Mouse (Mus musculus) cerebellum, adult 11 months (tissue): ENCODE measurements around the gene Mafg.
"Not testable (repeated sequence)": the region's sequence is repeated elsewhere in the genome, so short reads cannot be mapped to it uniquely, and the experiment has no call there.

Experiments
- DNase-seq: peaks from one replicate; pipeline ENCODE4 v3.0.0; 2022

The Mafg gene

DNA sequence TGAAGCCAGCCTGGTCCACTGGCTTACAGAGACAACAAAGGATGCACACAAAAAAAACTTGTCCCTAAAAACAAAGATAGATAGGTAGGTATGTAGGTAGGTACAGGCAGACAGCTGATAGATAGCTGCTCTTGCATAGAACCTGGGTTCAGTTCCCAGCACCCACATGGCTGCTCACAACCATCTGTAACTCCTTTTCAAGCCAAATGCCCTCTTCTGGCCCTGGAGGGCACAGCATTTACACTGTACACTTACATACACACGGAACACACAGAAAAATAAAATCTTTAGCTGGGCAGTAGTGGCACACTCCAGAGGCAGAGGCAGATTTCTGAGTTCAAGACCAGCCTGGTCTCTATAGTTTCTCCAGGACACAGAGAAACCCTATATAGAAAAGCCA lies 49.5 kb downstream of the Mafg start:
- no peak for DNase-seq

DNA sequence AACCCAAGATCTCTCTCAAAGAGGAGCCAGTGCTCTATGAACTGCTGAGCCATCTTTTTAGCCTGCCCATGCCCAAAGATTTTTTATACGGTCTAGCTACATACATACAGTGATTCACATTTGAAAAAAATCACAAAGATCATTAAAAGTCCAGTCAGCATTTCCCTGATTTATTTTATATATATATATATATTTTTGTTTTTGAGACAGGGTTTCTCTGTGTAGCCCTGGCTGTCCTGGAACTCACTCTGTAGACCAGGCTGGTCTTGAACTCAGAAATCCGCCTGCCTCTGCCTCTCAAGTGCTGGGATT lies 50.5 kb downstream of the Mafg start:
- DNase-seq: not testable (repeated sequence)

DNA sequence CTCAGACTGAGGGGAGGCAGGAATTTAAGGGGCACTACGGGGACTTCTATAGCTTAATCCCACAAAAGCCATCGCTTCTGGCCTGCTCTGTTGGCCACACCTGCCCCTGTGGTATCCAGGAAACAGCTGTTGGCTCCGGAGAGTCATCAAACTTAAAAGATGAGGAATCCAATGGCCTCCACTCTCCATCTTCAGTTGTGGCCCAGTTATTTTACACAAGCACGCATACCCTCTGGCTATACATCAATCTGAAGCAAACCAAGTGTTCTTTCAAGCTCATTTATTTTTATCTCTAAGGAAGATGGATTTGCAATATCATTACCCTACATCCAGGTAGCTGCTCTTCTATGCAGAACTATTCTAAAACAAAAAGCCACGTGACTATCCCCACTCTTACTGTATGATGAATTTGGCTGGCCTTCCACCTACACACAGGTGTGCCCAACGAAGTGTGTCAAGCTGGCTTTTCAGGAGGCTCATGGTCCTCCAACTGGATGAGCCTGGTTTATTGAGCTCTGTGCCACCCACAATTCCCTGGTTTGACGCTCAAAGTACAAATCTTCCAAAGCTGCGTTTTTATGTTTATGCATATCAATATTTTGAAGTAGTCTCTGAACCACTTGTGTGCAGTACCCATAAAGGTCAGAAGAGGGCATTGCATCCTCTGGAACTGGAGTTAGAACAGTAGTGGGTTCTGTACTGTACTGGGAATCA lies 51.0 kb downstream of the Mafg start:
- no peak for DNase-seq

DNA sequence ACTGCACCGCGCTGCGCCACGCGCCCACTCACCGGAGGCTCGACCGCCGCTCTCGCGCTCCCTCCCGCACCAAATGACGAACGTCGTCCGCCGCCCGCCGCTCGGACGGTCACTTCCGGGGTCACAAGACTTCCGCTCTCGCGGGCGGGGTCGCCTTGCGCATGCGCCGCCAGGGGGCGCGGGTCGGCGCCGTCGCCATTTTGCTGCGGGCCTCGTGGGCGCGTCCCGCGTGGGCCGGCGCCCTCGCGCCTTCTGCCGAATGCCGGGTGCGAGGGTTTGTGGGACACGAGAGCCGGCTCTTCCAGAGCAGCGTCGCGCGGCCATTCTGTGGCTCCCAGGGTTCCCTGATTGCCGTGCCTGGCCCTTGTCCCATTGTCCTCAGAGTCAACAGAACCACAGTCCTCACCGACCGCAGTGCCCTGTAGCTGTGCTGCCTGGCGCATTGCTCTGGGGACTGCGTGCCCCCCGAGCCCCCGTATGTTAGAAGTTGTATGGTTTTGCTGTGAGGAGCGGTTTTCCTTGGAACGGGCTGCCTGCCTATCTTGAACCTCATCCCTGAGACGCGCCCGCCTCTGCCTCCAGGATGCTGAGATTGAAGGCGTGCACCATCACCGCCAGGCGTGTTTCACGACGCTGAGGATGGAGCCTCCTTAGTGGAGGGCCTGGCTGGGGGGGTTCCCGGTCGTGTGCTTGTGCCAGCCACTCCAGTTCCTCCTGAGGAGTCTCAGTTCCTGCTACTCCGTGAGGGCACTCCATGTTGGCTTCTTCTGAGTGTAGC lies 51.7 kb downstream of the Mafg start, which contains the start of gene Arhgdia:
Gene Arhgdia, minus strand, starts transcription at position 135 of the 778 bp plus-strand sequence.
- peak; percentile 85 for DNase-seq

DNA sequence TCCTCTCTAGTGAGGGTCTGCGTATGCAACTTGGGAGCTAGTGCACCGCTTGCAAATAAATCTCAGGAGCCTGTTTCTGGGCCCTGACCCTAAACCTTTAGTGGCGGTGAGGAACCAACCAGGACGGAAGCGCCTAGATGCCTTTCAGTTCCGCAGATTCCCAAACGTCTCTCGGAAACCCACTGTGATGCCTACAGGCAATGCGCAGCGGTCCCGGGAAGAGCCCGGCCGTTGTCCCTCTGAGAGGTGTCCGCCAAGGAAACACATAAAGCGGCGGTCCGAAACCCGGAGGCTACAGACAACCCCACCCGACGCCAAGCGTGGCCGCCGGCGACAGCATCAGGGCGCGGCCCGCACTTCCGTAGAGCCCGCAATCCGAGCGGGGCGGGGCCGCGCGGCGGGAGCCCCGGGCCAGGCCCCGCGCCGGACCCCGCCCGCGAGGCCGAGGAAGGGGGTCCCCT lies 52.5 kb downstream of the Mafg start:
- no peak for DNase-seq

DNA sequence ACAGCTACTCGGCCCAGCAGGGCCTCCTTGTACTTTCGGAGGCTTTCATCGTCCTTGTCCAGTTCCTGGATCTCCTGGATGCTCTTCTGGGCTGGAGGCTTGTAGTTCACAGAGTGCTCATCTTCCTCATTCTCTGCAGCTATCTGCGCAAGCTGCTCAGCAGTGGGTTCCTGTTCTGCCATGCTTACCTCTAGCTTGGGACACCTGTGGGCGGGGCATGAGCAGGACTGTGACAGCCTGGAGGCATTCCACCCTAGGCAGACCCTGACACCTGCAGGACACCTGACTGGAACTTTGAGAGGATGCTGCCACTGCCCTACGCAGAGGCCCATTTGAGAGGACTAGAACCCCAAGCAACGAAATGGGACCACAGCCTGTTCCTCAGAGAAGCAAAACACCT lies 53.2 kb downstream of the Mafg start:
- no peak for DNase-seq

DNA sequence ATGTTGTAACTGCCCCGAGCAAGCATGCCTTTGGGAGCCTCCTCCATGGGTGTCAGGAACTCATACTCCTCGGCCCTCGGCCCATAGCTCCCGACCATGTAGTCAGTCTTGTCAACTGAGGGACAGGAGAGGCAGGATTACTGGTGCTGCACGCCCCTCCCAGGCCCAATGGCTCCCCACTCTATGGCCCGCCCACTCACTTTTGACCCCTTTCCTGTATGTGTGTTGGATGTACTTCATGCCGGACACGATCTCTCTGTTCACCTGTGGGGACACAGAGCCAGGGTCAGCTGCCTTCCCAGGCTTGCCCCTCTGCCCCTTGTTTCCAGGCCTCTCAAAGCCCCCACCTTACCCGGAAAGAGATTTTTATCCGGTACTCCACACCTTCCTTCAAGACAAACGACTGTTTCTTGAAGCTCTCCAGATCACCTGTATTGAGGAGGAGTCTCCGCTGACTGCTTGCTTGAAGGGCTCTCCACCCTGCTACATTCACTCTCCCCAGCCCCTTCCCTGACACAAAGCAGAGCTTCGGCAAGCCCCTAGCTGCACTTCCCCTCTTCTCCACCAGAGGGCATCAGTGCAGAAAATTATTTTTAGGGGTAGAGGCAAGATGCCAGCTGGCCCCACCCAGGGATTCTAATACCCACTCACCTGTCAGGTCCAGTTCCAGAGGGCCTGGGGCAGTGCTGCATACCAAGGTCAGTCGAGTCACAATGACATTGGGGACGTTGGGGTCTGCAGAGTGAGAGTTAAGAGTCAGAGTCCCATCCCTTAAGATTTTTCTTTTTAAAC lies 53.9 kb downstream of the Mafg start:
- peak; percentile 71 for DNase-seq

DNA sequence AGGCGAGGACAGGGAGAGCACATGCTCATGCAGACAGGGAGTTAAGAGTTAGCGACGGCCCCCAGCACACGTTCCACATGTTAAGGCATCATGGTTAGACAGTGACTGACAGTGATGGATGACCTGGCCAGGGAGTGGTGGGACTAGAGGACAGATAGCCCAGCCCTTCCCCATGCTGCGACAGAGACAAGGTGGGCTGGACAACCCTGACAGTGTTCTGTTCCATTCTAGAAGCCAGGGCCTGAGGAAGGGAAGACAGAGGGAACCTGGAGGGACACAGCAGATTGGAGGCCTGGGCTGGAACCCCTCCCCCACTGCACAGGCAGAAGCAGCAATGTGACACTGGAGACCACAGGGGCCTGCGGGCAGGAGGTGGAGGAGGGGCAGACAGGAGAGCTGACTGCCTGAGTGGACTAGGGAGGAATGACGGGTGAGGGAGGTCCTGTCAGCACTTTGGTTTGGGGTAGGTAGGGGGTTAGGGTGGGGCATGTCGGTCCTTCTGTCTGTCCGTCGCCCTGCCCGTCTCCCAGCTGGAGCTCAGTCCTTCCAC lies 54.6 kb downstream of the Mafg start:
- DNase-seq: no peak

DNA sequence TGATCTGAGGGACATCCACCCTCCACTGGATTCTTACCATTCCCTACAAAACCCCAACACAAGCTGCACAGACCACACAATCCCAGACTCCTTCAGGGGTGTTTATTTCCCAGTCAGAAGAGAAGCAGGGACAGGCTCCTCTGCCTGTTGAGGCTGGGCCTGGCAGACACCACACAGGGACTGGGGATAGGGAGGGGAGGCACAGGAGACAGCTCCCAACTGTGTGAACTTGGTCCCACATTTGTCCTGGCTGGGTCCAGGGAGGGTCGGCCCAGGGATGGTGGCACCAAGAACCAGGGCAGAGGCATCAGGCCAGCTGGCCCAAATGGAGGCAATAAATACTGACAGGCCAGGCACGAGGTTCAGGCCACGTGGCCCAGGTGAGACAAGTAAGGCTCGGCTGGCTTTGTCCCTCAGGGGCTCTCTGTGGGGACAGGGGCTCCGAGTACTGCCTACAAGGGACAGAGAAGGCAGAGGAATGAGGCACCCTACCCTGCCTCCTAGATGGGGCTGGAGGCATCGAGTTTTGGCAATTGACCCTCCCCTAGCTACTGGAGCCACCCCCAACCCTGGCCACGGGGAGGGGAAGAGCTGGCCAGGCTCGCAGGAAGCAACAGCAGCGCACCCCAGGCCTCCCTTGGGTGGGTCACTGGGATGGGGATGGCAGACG lies 55.2 kb downstream of the Mafg start:
- no peak for DNase-seq

DNA sequence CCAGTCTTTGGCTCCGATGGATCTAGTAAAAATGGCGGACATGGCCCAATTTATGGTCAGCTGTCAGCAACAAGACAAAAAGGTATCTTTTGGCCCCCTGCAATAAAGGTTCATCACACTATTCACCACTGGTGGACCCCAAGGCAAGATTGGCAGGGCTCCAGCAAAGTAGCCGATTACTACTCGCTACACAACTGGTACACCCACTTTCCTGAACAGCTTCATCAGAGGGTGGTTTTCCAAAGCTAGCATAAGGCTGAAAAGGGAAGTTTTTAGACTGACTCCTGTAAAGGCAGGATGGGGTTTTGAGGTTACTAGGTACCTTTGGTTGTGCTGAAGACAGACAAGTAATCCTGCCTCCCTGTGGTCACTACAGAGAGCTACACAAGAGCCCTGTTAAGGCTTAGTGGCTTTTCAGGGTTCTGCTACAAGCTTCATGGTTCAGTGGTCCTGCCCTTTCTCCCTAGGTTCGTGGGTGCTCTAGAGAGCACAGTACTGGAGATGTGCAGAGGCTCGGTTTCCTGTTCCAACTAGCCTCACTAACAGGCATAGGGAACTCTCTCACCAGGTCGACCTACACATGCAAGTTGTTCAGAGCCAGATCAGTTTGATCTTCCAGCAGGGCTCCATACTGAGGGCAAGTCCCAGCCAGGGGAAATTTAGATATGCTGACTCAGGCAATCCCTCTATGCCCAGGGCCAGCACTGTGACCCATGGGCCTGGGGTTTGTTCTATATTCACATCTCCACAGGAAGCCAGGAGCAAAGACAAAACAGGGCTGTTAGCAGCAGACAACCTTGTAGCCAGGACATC lies 56.0 kb downstream of the Mafg start:
- DNase-seq: no peak

DNA sequence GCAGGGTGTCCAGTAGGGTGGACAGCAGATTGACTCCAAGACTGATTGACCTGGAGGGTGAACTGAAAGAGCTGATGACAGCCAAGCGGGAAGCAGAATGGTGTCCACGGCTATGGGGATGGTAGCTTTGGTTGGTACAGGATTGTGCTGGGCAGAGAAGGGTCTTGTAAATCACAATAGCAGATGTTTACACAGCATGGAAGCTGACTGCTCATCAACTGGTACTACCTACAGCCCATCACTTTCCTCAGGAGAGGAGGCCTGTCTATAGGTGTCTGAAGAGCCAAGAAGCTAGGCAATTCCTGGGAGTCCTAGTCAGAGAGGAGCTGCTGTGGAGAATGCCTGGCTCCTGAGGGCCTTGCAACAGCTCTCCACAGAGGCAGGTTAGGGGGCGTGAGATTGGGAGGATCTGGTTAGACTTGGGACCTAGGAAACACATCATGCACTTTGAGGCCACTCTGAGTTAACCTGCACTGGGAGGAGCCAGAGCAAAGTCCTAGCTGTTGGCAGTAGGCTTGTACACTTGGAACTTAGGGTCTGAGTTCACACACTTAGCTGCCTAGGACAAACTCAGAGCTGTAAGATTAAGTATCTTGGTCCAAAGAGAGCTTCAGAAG lies 56.9 kb downstream of the Mafg start:
- DNase-seq: no peak

DNA sequence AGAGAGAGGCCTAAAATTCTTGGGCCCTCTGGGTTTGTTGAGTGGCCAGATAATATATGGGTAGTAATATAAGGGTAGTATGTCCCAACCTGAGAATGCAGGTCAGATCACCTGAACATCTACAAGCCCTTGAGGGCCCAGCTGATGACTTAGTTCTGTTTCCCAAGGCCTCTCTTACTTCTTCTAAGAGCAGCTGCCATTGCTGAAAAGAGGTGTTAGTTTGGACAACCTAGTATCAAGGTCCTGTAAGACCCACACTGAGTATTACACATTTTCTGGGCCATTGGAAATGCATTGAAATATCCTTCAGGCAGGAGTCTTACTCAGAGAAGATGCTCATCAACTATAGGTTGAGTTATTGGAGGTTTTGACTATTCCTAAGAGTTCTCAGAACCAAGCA lies 57.5 kb downstream of the Mafg start:
- DNase-seq: no peak
